Mouse (Mus musculus): ENCODE measurements around the gene Rgs11.
"Not testable (repeated sequence)": the region's sequence is repeated elsewhere in the genome, so short reads cannot be mapped to it uniquely, and the experiment has no call there.

The Rgs11 gene

GRCm38 (mm10) chr17:26202737-26203136, at the start of gene Rgs11:
Gene Rgs11 (plus strand): TSS chr17:26202951.
- peak; percentile 48 for DNase-seq

DNA sequence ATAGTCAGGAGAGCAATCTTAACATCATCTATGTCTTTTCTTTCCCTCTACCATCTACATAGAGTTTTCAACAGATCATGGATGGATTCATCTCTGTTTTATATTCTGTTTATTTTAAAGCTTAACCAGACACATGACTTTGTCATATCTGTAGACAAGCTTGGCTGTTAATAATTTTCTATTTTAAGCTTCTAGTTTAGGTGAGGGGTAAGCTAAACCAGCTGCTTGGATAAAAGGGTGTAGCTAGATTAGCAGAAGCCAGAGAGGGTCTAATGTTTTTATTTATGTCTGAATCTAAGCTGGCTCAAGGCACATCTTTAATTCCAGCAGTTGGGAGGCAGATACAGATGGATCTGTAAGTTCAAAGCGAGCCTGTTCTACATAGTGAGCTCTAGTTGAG, 40.0 kb upstream of the Rgs11 start:
- DNase-seq: no peak

GRCm38 (mm10) chr17:26168039-26168438, 34.7 kb upstream of the Rgs11 start:
- DNase-seq: no peak

DNA sequence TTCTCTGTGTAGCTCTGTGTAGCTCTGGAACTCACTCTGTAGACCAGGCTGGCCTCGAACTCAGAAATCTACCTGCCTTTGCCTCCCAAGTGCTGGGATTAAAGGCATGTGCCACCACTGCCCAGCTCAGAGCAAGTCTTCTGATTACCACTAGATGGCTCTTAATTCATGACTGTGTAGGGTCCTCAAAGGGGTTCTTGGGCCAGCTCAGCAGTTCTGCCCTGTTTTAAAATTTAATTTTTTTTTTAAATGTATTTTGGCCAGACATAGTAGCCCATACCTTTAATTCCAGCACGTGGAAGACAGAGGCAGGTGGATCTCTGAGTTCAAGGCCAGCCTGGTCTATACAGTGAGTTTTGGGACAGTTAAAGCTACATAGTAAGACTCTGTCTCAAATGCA, 27.5 kb upstream of the Rgs11 start:
- not testable (repeated sequence) for DNase-seq

- DNase-seq: no peak
Measured at GRCm38 (mm10) chr17:26178611-26179010, 24.1 kb upstream of the Rgs11 start.

GRCm38 (mm10) chr17:26181179-26181578, 21.6 kb upstream of the Rgs11 start:
- DNase-seq: no peak

DNA sequence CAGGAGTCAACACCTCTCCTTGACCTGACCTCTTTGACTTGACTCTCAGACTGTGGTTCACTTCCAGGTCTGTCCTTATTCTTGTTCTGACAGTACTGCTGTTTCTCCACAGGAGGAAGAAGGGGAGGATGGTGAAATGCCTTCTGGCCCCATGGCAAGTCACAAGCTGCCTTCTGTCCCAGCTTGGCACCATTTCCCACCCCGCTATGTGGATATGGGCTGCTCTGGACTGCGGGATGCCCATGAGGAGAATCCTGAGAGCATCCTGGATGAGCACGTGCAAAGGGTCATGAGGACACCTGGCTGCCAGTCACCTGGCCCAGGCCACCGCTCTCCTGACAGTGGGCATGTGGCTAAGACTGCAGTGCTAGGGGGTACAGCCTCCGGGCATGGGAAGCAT, 15.2 kb upstream of the Rgs11 start:
- DNase-seq: no peak

- DNase-seq: no peak
Measured at GRCm38 (mm10) chr17:26188091-26188805, 14.5 kb upstream of the Rgs11 start.

DNA sequence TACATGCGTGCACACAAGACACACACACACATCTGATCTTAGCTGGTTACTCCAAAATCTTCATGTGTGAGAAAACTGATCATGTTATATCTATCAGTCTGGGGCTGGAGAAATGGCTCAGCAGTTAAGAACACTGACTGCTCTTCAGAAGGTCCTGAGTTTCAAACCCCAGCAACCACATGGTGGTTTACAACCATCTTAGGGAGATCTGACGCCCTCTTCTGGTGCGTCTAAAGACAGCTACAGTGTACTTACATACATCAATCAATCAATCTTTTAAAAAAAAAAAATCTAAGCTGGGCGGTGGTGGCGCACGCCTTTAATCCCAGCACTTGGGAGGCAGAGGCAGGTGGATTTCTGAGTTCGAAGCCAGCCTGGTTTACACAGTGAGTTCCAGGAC, 11.3 kb upstream of the Rgs11 start:
- not testable (repeated sequence) for DNase-seq

- DNase-seq: no peak
Measured at GRCm38 (mm10) chr17:26192481-26193190, 10.1 kb upstream of the Rgs11 start.

DNA sequence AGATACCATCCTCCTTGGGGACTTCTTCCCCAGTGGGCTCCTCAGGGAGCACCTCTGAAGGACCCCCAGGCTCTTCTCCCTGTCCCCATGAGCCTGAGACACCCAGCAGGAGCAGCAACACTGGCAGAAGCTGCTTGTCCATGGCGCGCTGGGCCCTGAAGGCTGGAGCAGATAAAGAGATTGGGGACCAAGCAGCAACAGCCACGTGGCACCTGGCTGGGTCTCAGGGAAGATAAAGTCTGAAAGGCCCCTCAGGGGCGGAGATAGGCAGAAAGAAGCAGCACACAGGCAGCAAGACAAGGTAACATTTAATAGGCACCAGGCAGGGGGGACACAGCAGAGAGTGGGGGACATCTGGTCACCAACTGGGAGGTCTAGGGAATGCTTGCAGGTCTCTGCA, 3.9 kb upstream of the Rgs11 start, which contains the start of gene Pdia2:
Gene Pdia2, minus strand, starts transcription at position 196 of the 400 bp plus-strand sequence.
- DNase-seq: no peak

GRCm38 (mm10) chr17:26200831-26201705, 1.7 kb upstream of the Rgs11 start:
- DNase-seq: peak; percentile 52

DNA sequence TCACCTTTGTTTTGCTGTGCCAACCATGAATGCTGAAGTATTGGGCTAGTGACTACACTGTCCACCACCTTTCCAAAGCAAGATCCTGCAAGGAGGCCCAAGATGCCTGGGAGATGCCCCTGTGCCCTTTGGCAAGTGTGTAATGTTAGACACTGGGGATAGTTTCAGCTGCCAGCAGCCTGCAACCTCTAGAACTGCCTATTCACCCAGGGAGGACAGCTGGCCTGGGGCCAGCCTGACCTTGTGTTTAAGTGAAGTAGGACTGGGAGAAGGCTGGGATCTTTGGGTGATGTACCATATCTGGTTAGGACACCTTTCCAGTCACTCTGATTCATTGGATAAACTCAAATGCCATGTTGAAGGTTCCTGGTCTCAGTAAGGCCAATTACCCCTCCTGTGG, 753 bp upstream of the Rgs11 start:
- DNase-seq: no peak

DNA sequence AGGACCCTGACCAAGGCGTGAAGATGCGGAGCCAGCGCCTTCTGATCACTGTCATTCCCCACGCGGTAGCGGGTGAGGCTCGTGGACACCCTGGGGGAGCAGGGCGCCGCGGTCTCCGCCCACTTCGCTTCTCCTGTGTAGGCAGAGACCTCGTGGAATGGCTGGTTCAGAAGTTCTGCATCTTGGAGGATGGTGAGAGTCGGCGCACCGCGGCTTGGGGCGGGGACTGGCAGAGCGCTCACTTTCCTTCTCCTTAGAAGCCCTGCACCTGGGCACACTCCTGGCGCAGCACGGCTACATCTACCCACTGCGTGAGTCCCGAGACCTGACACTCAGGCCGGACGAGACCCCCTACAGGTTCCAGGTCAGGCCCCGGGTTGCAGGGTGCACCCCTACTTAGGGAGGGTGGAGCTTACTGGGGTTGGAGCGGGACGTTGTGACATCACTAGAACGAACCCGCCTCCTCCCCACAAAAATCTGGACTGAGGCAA, 615 bp downstream of the Rgs11 start:
- peak; percentile 44 for DNase-seq

GRCm38 (mm10) chr17:26204766-26205165, 2.0 kb downstream of the Rgs11 start:
- DNase-seq: no peak

- no peak for DNase-seq
Measured at GRCm38 (mm10) chr17:26206392-26206791, 3.6 kb downstream of the Rgs11 start.

- no peak for DNase-seq
Measured at GRCm38 (mm10) chr17:26207686-26208085, 4.9 kb downstream of the Rgs11 start, which contains the start of gene Arhgdig. Gene Arhgdig (minus strand): TSS chr17:26207786.

DNA sequence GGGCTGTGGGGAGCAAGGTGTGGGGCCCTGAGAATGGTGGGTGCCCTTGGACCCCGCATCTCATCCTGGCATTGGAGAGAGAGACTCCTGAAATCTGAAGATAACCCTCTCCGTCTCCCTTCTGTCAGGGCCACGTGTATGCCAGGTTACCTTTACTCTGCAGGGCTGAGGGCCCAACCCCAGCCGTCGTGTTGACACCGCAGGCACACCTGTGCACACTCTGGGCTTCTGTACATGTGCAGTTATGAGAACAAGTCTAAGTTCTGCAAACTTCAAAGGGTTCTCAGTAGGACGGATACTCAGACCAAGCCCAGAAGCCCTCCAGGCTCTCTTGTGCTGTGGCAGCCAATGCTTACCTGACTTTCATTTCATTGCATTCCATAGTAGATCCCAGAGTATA, 9.5 kb downstream of the Rgs11 start:
- DNase-seq: no peak

- DNase-seq: no peak
Measured at GRCm38 (mm10) chr17:26212681-26213080, 9.9 kb downstream of the Rgs11 start.

GRCm38 (mm10) chr17:26221508-26221907, 18.8 kb downstream of the Rgs11 start:
- no peak for DNase-seq

- no peak for DNase-seq
Measured at GRCm38 (mm10) chr17:26225150-26225549, 22.4 kb downstream of the Rgs11 start.

- DNase-seq: no peak
Measured at GRCm38 (mm10) chr17:26229776-26230175, 27.0 kb downstream of the Rgs11 start.

GRCm38 (mm10) chr17:26231156-26231555, 28.4 kb downstream of the Rgs11 start:
- DNase-seq: no peak

Data from right cerebral cortex, postnatal 4 days (tissue).